Mouse (Mus musculus) liver, adult 2 months (tissue): Measurements from ENCODE around the gene Zmat5.

Experiments
- CTCF ChIP-seq: fragments of 200-500 bp; IDR thresholded peaks from 2 replicates; pipeline ENCODE4 v1.5.1; 2011; ENCODE audit warnings: low read depth, low read length, control low read depth
- POLR2A ChIP-seq: fragments of 200-500 bp; IDR thresholded peaks from 2 replicates; pipeline ENCODE4 v1.6.1; 2011; ENCODE audit warnings: low read length, control low read depth; ENCODE audit not compliant: insufficient read depth; ENCODE audit errors: extremely low read depth

DNA sequence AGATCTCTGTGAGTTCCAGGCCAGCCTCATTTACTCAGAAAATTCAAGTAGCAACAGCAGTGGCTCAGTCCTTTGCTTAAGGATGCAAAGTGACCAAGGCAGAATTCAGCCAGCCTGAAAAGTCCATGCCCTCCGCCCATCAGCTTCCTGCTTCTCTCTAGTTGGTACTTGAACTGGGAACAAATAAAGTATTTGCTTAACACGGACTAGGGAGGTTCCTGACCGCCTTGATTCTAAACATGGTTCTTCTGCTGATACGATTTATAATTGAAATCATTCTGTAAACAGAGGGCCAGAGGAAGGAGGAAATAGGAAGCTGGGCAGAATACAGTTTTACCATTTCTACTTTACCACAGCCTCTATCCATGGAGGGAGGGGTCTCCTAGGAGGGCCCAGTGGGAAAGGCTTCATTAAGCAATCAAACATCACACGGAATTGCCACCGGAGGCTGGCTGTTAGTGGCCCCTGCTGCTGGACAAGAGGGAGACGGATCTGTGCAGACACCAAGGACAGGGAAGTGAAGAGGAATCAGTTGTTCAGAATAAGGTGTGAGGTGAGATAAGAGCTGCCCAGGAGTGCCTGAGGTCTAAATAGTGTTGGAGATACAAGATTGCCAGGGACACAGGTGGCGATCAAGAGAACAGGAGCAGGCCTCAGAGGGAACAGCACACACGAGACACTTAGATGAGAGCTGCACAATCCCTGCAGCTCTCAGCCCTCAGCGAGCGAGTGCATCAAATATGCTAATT lies 15.7 kb upstream of the Zmat5 start:
- no peak for TF ChIP-seq CTCF
- TF ChIP-seq POLR2A, result no peak
